Mouse (Mus musculus) heart, postnatal 0 days (tissue): ENCODE results near the gene Fam206a.

Experiments used
- CTCF ChIP-seq: IDR thresholded peaks from 2 replicates; pipeline ENCODE4 v1.5.1; 2016; ENCODE audit warnings: antibody characterized with exemption, control low read depth, low read depth
- EP300 ChIP-seq: IDR thresholded peaks from 2 replicates; pipeline ENCODE4 v1.6.1; 2016; ENCODE audit warnings: antibody characterized with exemption, low read depth

DNA sequence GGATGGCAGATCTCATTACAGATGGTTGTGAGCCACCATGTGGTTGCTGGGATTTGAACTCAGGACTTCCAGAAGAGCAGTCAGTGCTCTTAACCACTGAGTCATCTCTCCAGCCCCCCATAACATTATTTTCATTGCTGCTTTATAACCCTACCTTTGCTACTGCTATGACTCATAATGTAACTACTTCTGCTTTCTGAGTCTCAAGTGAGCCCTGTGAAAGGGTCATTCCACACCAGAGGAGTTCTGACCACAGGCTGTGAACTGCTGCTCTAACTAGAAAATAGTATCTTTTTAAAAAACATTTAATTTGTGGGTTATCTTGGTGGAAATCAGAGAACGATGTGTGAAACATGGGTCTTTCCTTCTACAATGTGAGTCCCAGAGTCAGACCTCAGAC is 44.5 kb upstream of the Fam206a start:
- TF ChIP-seq CTCF (no peak), EP300 (no peak)
